Mouse (Mus musculus): ENCODE results near the gene Plbd2.
A peak's percentile ranks its signal among the peaks of the same experiment; 100 is the strongest.

The Plbd2 gene

GRCm38 (mm10) chr5:120473361-120473760, 30.1 kb downstream of the Plbd2 start:
- DNase-seq (ENCODE audit: low spot score in 2 of 2) = no peak

- no peak for DNase-seq (ENCODE audit: low spot score in 2 of 2)
Observed at GRCm38 (mm10) chr5:120472770-120473169, 30.7 kb downstream of the Plbd2 start, which contains the start of gene Sdsl. TSS of gene Sdsl (minus strand) at chr5:120472810.

GRCm38 (mm10) chr5:120471538-120471937, 31.9 kb downstream of the Plbd2 start:
- DNase-seq (ENCODE audit: low spot score in 2 of 2) = no peak

- no peak for DNase-seq (ENCODE audit: low spot score in 2 of 2)
Observed at GRCm38 (mm10) chr5:120468830-120469229, 34.6 kb downstream of the Plbd2 start.

- DNase-seq (ENCODE audit: low spot score in 2 of 2) = no peak
Observed at GRCm38 (mm10) chr5:120468336-120468735, 35.1 kb downstream of the Plbd2 start.

- no peak for DNase-seq (ENCODE audit: low spot score in 2 of 2)
Observed at GRCm38 (mm10) chr5:120467026-120467425, 36.4 kb downstream of the Plbd2 start.

GRCm38 (mm10) chr5:120465860-120466259, 37.6 kb downstream of the Plbd2 start:
- DNase-seq (ENCODE audit: low spot score in 2 of 2) = no peak

GRCm38 (mm10) chr5:120465062-120465461, 38.4 kb downstream of the Plbd2 start:
- DNase-seq (ENCODE audit: low spot score in 2 of 2) = peak; percentile 38 to 66

- no peak for DNase-seq (ENCODE audit: low spot score in 2 of 2)
Observed at GRCm38 (mm10) chr5:120464321-120464720, 39.1 kb downstream of the Plbd2 start.

- DNase-seq (ENCODE audit: low spot score in 2 of 2) = no peak
Observed at GRCm38 (mm10) chr5:120461902-120462301, 41.5 kb downstream of the Plbd2 start.

- DNase-seq (ENCODE audit: low spot score in 2 of 2) = no peak
Observed at GRCm38 (mm10) chr5:120459133-120459532, 44.3 kb downstream of the Plbd2 start.

GRCm38 (mm10) chr5:120457628-120458027, 45.8 kb downstream of the Plbd2 start:
- DNase-seq (ENCODE audit: low spot score in 2 of 2) = peak; percentile 52 to 59

GRCm38 (mm10) chr5:120456841-120457554, 46.4 kb downstream of the Plbd2 start:
- no peak for DNase-seq (ENCODE audit: low spot score in 2 of 2)

- no peak for DNase-seq (ENCODE audit: low spot score in 2 of 2)
Observed at GRCm38 (mm10) chr5:120456253-120456652, 47.2 kb downstream of the Plbd2 start.

GRCm38 (mm10) chr5:120454756-120455337, 48.6 kb downstream of the Plbd2 start:
- DNase-seq (ENCODE audit: low spot score in 2 of 2) = no peak

- DNase-seq (ENCODE audit: low spot score in 2 of 2) = no peak
Observed at GRCm38 (mm10) chr5:120447305-120447704, 56.1 kb downstream of the Plbd2 start.

- peak; percentile 59 to 73 for DNase-seq (ENCODE audit: low spot score in 2 of 2)
Observed at GRCm38 (mm10) chr5:120440733-120441132, 62.7 kb downstream of the Plbd2 start.

- DNase-seq (ENCODE audit: low spot score in 2 of 2) = no peak
Observed at GRCm38 (mm10) chr5:120439887-120440670, 63.3 kb downstream of the Plbd2 start.

GRCm38 (mm10) chr5:120438991-120439710, 64.3 kb downstream of the Plbd2 start:
- no peak for DNase-seq (ENCODE audit: low spot score in 2 of 2)

- DNase-seq (ENCODE audit: low spot score in 2 of 2) = no peak
Observed at GRCm38 (mm10) chr5:120438469-120438868, 65.0 kb downstream of the Plbd2 start.

- no peak for DNase-seq (ENCODE audit: low spot score in 2 of 2)
Observed at GRCm38 (mm10) chr5:120437986-120438385, 65.4 kb downstream of the Plbd2 start.

- DNase-seq (ENCODE audit: low spot score in 2 of 2) = no peak
Observed at GRCm38 (mm10) chr5:120437539-120437938, 65.9 kb downstream of the Plbd2 start.

All from natural killer cell, adult 2 months (primary cell).